Mouse (Mus musculus) urinary bladder, postnatal 14 days (tissue): Measurements from ENCODE around the gene Isg15.

ENCODE experiments used
- DNase-seq: peaks from one replicate; pipeline ENCODE4 v3.0.0; 2021; ENCODE audit warnings: low spot score

Isg15 gene

DNA sequence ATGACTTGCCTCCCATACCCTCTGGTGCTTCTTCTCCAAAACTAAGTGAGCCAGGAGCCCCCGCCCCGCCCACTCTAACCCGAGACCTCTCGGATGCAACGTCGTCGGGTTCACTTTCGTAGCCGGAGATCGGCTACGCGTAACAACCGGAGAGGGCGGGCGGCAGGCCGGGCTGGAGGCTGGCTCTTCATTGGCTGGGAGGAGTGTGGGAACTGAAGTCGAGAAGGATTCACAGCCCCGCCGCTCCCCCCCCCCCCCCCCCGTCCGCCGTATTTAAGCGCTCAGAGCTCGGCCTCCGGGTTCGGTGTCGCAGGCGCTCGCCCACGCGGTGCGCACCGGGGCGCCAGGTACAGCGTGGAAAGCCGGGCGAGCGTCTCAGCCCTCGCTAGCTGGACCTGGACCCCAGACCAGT, 2.4 kb upstream of the Isg15 start, which contains the start of gene AW011738:
Gene AW011738, plus strand, starts transcription at position 304 of the 412 bp plus-strand sequence.
- DNase-seq = peak; percentile 70

DNA sequence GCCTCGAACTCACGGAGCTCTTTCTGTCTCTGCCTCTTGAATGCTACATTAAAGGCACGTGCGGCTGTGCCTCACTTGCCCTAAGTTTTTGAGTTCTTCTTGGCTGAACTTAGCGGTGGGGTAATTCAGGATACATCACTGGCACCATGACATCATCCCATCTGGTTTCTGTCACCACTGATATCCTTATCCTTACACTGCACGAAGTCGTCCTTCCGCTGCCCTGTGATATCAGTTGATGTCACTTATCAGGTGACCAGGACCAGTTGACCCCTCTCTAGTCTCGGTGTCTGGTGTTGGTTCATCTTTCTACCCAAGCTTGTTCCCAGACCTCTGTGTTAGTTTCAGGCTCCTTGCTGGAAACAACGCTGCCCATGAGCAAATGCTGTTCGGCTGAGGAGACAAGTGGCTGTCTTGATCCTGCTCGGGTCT, 1.9 kb upstream of the Isg15 start:
- no peak for DNase-seq

DNA sequence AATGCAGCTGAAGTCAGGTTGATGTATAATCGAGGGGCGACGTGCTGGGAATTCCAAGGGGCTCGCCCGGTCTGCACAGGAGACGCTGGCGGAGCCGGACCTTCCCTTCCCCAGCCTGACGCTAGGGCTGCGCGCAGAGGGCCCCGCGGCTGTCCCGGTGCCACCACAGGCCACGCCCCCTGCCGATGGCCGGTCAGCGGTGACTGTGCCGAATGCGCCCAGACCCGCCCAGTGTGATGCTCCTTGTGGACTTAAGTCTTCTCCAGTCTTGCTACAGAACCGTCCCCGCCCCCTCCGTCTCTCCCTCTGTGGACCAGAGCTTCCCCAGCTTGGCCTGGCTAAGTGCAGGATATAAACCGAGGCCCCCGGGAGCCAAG, 2.8 kb downstream of the Isg15 start:
- peak; percentile 94 for DNase-seq

DNA sequence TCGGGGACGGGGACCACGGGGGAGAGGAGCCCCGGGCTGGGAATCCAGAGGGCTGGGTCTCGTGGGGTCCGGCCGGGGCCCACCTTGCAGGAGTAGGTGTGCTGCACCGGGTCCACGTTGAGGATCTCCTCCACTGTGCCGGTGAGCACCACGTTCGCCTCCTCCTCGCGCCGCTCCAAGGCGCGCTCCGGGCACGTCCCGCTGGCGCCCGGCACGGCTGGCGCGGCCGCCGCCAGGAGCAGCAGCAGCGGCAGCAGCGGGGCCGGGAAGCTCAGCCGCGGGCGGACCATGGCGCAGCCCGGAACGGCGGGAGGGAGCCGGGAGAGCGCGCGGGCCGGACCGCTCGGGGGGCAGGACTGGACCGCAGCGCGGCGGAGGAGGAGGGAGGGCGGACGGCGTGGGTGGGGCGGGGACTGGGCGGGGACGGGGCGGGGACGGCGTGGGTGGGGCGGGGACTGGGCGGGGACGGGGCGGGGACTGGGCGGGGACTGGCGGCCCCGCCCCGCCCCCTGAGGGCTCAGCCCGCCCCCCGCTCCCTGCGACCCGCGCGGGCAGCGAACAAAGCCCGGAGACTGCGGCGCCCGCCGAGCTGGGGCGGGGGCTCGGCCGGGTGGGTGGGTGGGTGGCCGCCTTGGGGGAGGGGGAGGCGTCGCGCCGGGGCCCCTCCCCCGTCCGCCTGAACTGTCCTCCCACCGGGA, 3.3 kb downstream of the Isg15 start, which contains the start of gene Agrn:
Gene Agrn, minus strand, starts transcription at position 358 of the 698 bp plus-strand sequence.
- DNase-seq = peak; percentile 71

DNA sequence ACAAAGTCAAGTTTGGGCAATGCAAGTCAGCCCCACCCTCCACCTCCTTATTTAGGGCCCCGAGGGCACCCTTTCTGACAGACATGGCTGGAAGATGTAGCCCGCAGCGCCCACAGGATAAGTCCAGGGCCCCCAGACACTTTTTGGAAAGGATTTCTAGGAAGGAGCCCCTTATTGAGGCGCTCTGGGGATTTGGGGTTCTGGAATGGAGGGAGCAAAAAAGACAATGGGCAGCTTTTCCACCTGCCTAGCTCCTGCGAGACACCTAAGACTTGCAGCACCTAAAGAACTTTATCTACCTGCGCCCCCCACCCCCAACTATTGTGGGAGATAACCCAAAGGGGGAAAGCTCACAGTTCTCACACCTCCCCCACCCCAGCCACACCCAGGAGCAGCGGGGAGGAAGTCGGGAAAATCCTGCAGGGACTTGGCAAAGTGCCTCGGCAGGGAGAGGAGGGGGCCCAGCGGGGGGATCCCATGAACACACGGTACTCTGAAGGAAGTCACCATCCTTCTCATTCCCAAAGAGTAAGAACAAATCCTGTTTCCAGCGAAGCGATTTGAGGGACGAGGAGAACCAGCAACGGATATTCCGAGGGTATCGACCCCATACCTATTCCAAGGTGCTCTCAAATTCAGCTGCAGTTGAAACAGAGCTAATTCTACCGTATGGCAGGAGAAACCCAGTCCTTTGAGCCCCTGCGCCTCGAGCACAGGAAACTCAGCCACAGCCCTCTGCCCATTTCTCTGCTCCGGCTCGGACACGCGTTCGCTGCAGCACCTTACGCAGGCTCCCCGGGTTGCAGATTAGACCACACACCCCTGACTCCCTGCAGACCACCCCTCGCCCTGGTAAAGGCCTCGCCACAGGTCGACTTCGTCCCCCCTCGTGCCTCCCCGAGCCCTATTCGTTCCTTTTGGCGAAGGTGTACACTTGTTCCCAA, 4.4 kb downstream of the Isg15 start:
- DNase-seq = peak; percentile 65

DNA sequence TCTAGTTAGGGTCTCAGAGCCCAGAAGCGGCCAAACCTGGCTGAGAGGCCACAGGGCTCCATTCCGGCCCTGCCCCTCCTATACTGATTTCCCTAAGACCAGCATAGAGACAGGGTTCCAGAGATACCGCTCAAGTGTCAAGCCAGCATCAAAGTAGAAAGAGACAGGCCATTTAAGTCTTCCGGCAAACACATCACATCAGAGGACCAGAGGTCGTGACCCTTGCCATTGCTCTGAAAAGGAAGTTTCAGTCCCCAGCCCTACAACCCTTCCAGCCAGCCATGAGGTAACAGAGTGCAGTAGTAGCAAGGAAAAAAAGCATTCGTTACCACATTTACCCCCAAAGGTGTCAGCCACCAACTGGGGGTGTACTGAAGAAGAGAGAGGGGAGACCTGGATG, 6.3 kb downstream of the Isg15 start:
- DNase-seq = no peak

DNA sequence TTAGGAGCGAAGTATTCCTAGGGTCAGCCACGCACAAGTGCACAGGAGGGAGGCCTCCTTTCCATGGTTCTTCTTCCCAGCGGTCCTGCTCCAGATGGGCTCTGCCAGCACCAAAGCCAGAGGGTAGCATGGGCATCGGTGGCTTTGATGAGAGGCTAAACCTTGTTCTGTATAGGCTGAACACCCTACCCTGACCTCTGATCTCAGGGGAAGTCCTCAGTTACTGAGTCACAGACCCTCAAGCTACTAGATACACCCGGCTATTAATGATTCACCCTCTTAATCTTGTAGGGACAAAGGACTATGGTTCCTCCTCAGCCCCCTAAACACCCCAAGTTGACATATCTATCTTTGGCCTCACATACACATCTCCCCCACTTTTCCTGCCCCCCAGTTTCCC, 6.7 kb downstream of the Isg15 start:
- DNase-seq = no peak

DNA sequence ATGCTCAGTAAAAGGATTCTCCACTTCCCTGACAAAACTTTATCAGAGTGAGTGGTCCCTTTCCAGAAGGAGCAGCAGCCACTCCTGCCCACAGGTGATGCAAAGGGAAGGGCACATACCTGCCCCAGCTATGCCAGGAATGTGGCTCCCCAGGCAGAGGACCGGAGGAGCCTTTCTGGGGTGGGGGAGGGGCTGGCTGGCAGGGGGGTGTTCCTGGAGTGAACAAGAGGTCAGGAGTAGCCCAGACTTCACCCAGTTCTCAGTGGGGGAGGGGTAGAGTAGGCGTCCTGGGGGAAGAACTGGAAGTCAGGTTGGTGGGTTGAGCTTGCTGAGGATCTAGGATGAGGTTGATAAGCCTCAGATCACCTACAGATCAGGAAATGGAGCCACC, 7.4 kb downstream of the Isg15 start:
- peak; percentile 60 for DNase-seq

DNA sequence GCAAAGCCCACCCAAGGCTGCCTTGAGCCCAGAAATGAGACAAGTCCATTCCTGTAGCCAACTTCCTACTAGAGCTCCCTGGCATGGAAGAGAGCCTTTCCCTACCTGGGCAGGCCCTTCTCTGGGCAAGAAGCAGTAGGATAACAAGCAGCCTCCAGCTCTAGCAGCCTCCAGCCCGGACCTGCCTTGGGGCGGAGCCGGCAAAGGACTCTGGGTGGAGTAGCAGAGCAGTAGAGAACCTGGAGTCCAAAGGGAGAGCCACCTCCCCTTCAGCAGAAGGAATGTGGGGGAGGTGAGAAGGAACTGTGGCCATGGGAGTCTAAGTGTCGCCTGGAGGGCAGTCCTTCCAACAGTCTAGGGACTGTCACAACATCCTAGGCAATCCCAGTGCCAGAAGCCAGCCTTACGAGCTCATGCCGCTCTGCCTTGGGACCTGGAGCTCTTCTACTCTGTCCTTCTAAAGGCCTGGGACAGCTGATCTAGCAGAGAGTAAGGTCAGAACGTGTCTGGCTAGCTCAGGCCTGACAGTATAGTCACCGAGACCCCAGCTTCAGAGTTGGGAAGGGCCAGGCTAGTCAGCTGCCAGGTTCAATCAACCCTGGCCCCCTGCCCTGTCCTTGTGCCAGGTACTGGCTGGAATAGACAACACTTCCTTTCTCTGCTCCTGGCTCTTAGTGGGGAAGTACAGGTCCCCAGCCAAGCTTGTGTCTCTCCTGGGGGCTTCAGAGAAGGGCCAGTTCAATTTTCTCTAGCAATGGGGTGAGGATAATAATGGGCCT, 8.0 kb downstream of the Isg15 start:
- peak; percentile 80 for DNase-seq

DNA sequence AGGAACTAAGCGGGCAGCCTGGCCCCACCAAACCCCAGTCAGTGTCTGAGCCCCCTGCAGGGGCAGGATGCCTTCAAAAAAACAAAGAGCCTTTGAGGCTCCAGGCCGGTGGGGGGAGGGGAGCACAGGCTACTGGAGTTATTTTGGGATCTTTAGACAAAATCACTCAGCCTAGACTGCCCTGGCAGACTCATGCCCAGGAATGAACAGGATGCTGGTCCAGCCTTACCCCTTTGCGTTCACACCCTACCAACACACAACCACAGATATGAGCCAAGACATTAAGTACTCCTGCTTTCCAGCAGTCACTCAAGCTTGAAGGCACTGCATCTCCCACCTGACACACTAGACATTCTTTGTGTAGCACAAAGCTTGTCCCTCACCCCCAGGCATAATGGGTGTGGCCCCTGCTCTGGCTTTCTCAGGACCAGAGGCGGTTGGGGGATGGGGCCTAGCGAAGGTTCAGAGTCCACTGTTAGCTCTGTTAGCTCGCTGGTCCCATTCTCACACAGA, 11.8 kb downstream of the Isg15 start:
- no peak for DNase-seq

DNA sequence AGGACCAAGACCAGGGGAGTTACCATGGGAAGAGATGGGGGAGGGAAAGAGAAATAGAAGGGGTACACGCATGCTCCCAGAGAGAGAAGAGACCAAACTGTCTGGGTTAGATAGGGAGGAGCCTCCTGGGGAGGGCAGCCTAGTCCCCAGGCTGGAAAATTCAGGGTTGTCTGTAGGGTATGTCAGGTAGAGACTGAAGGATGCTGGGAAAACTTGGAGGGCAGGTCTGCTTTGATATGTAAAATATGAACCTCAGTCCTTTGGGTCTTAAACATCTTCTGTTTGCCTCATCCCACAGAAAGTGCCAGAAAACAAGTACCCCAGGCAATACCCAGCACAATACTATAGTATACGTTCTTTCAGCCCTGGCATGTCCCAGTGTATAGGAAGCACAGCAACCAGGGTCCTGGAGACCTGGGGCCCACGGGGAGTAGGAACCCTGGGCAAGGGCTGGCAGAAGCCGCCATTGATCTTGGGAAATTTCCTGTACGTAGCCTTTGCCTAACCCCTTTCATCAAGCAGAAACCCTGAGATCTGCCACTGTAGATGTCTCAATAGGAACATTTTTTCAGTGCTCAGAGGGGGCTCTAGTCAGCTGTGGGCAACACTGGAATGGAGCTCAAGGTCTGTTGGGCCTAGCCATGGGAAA, 12.3 kb downstream of the Isg15 start:
- no peak for DNase-seq

DNA sequence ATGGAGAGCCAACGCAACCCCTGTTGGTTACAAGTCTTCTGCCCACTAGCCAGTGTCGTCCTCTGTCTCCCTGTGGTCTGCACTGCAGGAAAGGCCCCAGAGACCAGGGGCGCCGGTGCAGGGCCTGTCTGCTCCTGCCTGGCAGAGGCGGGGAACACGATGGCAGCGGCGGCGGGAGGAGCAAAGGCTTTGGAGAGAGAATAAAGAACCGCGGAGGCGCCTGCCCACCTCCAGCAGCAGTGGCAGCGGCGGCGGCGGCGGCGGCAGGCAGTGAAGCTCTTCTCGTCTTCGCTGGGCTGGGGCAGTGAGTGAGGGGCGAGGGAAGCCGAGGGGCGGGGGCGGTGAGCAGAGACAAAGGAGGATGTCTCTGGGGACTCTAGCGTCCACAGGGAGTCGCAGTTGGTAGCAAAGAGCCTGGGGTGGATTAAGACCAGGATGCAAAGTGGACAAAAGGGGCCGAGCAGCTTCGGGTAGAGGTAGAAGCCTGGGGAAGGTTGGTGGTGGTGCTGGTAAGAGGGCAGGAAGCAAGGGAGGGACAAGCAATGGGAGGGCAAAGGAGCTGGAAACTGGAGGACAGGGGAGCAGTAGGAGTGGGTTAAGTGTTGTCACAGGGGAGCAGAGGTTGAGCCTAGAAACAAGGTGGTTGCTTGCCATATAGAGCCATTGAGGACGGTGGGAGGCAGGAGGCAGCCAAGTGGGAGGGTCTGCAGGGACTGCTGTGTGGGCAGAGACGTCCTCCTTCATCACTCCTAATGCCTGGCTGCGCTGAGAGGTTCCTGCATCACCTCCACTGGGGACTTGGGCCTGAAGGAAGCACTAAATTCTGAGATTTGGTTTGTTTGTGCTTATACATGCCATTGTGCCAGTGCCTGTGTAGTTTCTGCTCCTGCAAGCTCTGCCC, 14.4 kb downstream of the Isg15 start:
- DNase-seq = no peak

DNA sequence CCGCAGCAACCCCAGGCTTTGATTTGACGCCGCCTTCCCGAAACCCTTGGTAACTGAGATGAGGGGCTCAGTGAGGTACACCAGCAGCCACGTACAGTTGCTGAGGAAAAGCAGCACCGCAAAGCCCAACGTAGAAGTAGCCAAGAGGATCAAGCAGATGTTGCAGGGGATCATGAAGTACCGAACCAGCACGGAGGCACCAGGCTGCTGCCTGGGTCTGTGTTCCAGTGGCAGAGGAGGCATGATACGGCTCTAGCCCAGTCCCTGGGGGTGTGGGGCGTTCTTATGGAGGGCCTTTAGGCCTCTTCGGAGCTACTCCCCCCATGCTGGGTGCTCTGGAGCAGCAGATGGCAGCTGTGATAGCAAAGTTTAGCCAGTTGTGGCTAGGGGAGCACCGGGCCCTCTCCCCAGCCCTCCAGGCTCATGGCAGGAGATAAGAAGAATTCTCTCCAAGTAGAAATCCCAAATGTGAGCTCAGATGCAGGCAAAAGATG, 15.1 kb downstream of the Isg15 start:
- DNase-seq = no peak

DNA sequence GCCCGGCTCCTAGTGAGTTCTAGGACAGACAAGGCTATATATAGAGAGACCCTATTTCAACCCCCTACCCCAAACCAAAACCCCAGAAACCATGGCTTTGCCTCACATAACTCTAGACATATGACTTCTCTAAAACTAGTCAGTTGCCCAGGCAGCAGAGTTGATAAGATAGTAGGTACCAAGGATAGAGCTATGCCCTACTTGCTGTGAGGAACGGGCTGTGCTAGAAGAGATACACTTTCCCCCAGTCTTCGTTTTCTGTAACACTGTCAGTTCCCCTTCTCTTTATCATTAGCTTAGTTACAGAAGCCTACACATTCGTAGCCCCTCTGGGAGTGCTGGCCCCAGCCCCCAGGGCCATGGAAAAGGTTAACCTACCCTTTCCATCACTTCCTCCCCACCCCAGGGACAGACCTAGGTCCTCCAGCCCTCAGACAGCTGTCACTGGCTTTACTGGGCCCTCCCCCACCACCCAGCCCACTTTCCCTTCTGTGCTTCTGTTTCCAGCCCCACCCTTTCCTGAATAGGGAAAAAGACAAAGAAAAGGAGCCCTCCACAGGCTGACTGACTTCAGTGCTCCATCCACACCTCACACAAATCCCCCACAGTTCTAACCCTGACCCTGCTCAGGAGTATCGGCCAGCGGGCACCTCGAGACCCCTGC, 16.2 kb downstream of the Isg15 start:
- no peak for DNase-seq

DNA sequence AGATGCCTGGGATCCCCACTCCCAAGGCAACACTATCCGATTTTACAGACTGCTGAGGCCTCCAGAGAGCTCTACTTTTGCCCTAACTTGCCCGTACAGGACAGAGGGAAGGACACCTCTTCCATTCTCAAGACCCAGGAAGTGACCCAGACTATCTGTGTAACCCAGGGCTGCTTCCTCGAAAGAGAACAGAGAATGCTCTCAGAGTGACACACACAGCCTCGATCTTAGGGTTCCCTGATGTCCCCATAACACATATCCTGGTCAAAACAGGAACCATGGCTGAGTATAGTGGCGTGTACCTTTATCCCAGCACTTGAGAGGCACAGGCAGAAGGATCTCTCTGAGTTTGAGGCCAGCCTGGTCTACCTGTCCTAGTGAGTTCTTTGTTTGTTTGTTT, 16.9 kb downstream of the Isg15 start:
- no peak for DNase-seq

DNA sequence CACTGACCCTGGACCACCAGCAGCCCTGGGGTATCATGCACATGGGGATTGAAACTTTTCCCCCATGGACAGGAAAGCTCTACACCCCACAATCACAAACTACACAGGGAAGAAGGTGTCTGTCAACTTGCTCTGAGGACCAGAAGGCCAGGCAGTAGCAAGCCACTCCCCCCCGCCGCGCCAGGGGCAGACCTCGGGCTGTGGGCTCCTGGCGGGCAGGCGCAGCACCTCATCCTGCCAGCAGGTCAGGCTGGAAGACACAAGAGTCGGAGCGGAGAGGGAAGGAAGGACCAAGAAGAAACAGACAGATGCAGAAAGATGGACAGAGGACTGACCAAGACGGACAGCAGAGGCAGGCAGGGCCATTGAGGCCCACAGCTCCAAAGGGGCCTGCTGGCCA, 23.0 kb downstream of the Isg15 start:
- no peak for DNase-seq

DNA sequence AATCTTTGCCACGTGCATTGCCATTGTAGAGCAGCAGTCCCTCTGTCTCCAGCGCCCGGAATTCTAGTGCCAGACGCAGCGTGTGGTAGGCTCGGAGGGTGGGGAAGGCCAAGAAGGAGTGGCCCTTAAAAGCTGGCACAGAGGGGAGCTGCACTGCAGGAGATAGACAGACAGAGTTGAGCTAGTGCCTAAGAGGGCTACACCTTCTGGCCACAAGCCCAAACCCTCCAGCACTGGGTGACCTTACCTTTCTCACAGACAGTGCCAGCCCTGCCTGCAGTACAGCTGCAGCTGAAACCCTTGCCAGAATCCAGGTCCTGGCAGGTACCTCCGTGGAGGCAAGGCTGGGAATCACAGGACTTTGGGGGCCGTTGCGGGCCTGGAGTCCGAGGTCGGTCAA, 28.8 kb downstream of the Isg15 start:
- DNase-seq = no peak

DNA sequence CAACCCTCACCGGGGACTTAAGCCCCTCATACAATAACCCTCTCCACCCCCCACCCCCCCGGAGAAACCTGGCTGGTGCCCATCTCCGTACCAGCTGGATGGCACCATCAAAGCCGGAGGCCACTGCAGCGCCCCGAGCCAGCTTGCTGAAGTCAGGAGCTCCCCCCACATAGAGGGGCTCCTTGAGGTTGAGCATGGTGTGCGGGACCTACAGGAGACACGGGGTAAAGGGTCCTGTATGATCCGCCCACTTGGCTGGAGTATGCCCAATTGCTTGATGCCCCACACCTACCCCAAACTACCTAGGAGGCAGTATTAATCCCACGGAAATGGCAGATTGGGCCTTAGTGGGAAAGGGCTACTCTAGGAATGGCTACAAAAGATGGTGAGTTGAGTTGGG, 31.5 kb downstream of the Isg15 start:
- no peak for DNase-seq

DNA sequence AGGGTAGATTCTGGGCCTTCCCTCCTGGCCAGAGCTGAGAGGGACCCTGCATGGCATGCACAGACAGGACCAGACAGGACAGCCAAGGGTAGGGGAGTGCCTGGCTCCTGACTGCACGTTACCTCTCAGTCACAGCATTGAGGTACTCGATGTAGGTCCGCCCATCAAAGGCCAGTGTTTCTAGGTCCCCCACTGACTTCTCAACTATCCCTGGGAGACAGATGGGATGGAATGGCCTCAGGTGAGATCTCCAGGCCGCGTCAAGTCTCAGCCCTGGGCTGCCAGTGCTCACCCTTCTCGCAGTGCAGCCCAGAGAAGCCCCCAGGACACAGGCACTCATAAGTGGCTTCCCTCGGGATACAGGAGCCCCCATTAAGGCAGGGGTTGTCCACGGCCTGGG, 32.0 kb downstream of the Isg15 start:
- no peak for DNase-seq

DNA sequence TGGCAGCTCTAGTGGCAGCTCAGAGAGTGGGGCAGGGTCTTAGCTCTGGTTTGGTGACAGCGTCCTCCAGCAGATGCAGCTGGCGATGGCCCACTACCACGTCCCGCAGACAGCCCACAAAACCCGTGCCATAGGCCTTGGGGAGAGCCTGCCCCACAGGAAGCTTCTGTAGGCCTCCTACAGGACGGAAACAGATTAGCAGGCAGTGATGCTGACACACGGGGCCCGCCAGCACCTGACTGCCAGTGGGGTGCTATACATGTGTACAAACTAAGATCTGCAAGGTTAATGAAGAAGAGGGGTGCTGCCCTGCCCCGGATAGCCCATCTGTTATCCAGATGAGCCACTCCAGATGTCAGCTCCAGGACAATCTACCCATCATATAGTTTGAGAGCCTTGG, 34.1 kb downstream of the Isg15 start:
- DNase-seq = no peak
